Mouse (Mus musculus): ENCODE results near the gene 1500015O10Rik.

1500015O10Rik gene

DNA sequence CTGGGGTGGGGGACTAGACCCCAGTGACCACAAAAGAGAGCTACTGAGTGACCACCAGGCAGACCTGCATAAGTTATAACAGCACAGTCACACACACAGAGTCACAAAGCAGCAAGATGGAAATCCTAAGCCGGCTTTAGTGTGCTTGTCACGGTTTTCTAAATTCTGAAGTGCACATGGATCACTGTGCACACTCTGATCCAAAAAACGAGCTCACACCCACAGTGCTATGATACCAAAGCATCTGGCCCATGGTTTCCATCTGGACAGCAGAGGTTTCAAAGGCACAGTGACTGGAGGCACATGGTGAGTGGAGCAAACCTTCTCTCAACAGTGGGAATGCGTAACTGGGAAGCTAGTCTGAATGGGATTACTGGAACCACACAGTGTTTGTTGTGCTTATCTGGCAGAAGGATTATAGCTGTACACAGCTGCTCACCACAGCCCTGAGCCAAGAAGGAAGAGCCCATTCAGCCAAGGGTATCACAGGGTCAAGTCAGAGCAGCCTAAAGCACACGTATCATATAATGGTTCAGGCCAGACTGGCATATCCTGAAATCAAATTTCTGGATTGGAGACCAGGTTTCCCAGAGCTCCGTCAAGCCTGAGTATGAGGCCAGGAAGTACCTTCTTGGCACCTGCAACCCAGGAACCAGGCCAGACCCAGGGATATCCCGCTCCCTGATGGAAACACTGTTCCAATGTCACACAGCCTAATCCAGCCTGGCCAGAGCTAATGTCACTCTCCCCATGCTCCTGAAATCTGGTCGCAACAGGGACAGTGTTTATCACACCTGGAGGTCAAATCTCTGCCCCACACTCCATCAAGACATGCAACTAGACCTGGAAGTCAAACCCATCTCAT is 24.3 kb downstream of the 1500015O10Rik start:
- Histone ChIP-seq H3K36me3 (ENCODE audit: control insufficient read depth, insufficient read depth, low read length, poor library complexity, severe bottlenecking) (peaks cover 4% of the 10 kb centered on the region), H3K27me3 (ENCODE audit: control insufficient read depth, insufficient read depth, low read length, poor library complexity, severe bottlenecking) (no peaks in the 10 kb centered on the region)
- no peak for DNase-seq (ENCODE audit: low read depth, low spot score)

DNA sequence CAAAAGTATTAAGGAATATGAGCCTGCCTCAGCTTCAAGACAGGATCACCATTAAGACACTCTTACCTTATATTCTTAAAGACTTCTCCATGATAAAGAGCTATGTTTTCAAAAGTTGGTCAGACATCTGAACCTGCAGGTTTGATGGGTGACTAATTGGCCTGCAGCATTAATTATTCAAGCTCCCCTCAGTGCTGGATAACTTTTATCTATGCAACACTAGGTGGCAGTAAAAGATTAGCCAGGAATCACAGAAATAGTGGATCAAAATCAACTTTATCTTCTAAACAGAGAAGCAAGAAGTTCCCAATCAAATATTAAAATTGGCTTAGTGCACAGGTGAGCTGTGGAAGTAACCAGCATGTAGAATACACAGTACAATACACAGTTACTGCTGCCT is 29.7 kb downstream of the 1500015O10Rik start:
- DNase-seq (ENCODE audit: low read depth, low spot score): peak; percentile 48
- H3K36me3 ChIP-seq (ENCODE audit: control insufficient read depth, insufficient read depth, low read length, poor library complexity, severe bottlenecking): no peaks in the 10 kb centered on the region; the same call in 1 of the 2 replicates
- no peaks in the 10 kb centered on the region for H3K27me3 ChIP-seq (ENCODE audit: control insufficient read depth, insufficient read depth, low read length, poor library complexity, severe bottlenecking)

DNA sequence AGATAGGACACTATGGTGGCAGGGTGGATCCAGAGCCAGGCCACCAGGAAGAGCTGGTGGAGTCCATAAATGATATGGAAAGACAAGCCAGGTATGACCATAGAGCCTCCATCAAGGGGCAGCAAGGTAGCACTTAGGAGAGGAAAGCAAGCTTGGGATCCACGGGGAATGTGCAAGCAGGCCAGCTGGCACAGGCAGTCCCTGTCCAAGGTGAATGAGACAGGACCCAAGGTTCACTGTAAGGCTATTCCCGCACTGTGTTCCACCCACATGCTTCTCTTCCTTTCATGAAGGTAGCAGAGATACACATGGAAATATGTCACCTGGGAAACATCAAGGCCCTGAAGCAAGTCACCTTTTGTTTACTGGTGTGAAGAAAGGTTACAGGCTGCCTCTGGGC is 34.1 kb downstream of the 1500015O10Rik start:
- no peaks in the 10 kb centered on the region for H3K36me3 ChIP-seq (ENCODE audit: control insufficient read depth, insufficient read depth, low read length, poor library complexity, severe bottlenecking)
- no peaks in the 10 kb centered on the region for H3K27me3 ChIP-seq (ENCODE audit: control insufficient read depth, insufficient read depth, low read length, poor library complexity, severe bottlenecking)
- DNase-seq (ENCODE audit: low read depth, low spot score): no peak

DNA sequence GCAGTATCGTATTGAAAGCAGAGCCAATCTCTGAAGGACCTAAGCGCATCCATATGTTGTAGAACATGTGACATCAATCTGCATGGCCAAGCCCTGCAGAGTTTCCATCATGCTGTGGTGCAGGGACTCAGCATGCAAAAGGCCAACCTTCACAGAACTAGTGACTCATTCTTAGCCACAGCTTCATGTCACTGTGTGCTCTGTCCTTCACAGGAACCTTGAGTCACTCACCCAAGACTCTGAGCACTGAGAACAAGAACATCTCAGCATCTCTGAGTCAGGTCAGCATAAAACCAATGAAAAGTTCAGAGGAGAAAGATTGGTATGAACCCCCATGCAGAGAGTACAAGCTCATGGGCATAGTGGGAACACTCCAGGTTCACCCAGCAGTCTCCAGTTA is 35.9 kb downstream of the 1500015O10Rik start:
- no peak for DNase-seq (ENCODE audit: low read depth, low spot score)
- peaks cover 1% of the 10 kb centered on the region; the same call in 1 of the 2 replicates for H3K36me3 ChIP-seq (ENCODE audit: control insufficient read depth, insufficient read depth, low read length, poor library complexity, severe bottlenecking)
- no peaks in the 10 kb centered on the region for H3K27me3 ChIP-seq (ENCODE audit: control insufficient read depth, insufficient read depth, low read length, poor library complexity, severe bottlenecking)

DNA sequence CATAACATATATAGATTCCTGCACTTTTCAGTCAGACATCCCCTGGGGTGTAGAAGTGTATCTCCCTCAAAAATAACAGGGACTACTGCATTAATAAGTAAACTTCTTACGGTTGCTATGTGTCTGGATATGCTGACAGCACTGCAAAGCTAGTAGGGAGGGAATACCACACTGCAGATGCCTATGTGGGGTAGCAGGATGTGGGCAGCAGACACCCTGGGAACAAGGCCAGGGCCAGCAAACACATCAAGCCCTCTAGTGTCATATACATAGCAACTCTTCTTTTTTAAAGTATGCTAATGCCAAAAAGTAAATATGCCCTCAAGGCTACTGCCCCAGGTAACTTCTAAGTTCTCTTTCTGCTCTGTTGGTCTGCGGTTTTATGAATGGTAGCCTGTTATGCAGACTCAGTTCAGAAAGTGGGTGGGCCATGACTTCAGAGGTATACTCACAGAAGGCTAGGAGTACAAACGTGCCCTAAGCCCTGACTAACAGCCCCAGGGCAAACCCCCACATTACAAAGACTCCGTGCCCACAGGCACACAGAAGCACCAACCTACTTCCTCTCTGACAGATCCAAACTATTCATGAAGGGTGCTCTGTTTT is 38.1 kb downstream of the 1500015O10Rik start:
- H3K36me3 ChIP-seq (ENCODE audit: control insufficient read depth, insufficient read depth, low read length, poor library complexity, severe bottlenecking): peaks cover 7% of the 10 kb centered on the region; the same call in 1 of the 2 replicates
- no peak for DNase-seq (ENCODE audit: low read depth, low spot score)
- no peaks in the 10 kb centered on the region for H3K27me3 ChIP-seq (ENCODE audit: control insufficient read depth, insufficient read depth, low read length, poor library complexity, severe bottlenecking)

DNA sequence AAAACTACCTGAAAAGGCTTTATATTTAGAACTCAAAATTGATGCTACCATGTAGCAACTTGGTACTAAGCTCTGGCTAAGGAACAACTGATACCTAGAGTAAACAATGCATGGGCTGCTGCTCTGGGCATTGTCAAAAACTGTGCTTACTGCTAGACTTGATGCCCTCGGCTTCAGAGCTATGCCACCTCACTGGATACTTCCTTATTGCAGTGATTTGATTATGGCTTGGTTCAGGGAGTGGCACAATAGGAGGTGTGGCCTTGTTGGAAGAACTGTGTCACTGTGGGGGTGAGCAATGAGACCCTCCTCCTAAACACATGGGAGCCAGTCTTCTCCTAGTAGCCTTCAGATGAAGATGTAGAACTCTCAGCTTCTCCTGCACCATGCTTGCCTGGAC is 38.9 kb downstream of the 1500015O10Rik start:
- peaks cover 11% of the 10 kb centered on the region; the same call in 1 of the 2 replicates for H3K36me3 ChIP-seq (ENCODE audit: control insufficient read depth, insufficient read depth, low read length, poor library complexity, severe bottlenecking)
- no peaks in the 10 kb centered on the region for H3K27me3 ChIP-seq (ENCODE audit: control insufficient read depth, insufficient read depth, low read length, poor library complexity, severe bottlenecking)
- DNase-seq (ENCODE audit: low read depth, low spot score): no peak

DNA sequence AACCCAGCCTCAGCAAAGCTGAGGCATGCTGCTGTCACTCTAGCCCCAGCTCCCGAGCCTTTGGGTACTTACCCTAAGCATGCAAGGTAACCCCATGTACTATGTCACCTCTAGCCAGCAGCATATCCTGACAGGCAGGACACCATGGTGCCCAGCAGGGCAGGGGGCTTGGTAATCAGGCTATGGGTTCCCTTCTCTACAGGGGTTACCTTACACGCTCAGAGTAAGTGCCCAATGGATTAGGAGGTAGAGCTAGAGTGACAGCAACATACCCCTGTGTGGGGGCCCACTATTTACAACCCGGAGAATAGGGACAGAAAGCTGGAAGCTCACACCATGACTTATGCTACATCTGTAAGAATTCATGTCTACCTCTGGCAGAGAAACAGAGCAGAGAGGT is 39.6 kb downstream of the 1500015O10Rik start:
- no peak for DNase-seq (ENCODE audit: low read depth, low spot score)
- H3K27me3 ChIP-seq (ENCODE audit: control insufficient read depth, insufficient read depth, low read length, poor library complexity, severe bottlenecking): no peaks in the 10 kb centered on the region
- peaks cover 11% of the 10 kb centered on the region; the same call in 1 of the 2 replicates for H3K36me3 ChIP-seq (ENCODE audit: control insufficient read depth, insufficient read depth, low read length, poor library complexity, severe bottlenecking)

DNA sequence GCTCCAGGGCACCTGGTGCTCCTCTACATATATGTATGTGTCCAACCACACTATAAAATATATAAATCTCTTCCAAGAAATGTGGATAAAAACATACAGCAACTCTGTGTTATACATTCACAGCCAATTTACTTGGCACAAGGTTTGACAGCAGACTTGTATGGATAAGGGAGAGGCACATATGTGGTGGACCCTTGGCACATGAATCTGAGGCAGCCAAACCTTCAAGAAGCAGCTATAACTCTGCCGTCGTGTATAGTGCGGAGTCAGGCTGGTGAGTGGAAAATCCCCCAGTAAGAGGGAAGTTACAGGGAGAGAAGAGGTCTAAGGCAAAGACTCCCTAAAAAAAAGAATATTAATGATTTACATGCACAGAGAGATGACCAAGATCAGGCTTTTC is 42.3 kb downstream of the 1500015O10Rik start:
- Histone ChIP-seq H3K27me3 (ENCODE audit: control insufficient read depth, insufficient read depth, low read length, poor library complexity, severe bottlenecking) (no peaks in the 10 kb centered on the region), H3K36me3 (ENCODE audit: control insufficient read depth, insufficient read depth, low read length, poor library complexity, severe bottlenecking) (peaks cover 11% of the 10 kb centered on the region; the same call in 1 of the 2 replicates)
- no peak for DNase-seq (ENCODE audit: low read depth, low spot score)

DNA sequence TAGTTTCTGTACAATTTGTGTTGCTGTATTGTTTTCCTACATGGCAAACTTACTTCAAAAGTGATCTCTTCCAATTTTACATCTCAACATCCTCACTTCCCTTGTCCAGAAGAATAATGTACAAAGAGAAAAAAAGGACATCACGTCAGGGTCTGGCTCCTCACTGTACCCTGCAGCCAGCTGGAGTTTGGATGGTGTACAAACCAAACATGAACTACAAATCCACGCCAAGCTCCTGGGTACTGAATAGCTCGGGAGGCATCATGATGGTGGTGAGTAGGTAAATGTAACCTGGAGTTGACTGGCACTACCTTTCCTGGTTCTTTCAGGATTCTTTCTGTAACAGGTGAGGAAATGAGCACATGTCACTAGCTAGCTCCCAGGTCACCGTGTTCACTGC is 43.7 kb downstream of the 1500015O10Rik start:
- no peak for DNase-seq (ENCODE audit: low read depth, low spot score)
- peaks cover 11% of the 10 kb centered on the region; the same call in 1 of the 2 replicates for H3K36me3 ChIP-seq (ENCODE audit: control insufficient read depth, insufficient read depth, low read length, poor library complexity, severe bottlenecking)
- H3K27me3 ChIP-seq (ENCODE audit: control insufficient read depth, insufficient read depth, low read length, poor library complexity, severe bottlenecking): no peaks in the 10 kb centered on the region

DNA sequence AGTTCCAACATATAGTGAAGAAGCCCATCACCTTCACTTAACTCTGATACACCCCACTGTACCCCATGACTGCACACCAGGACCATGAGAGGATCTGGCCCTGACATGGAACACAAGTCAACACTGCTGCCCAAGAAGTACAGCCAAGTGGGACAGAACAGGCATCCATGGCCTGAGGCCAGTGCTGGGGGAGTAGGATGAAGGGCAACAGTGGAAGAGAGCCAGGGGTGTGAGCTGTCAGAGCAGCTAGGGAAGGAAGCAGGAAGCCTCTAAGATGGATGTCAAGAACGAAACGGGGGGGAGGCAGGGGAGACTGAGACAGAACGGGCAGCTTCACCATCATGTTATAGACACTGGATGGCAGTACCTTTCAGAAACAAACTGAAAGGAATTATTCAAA is 45.7 kb downstream of the 1500015O10Rik start:
- DNase-seq (ENCODE audit: low read depth, low spot score): no peak
- Histone ChIP-seq H3K36me3 (ENCODE audit: control insufficient read depth, insufficient read depth, low read length, poor library complexity, severe bottlenecking) (peaks cover 11% of the 10 kb centered on the region; the same call in 1 of the 2 replicates), H3K27me3 (ENCODE audit: control insufficient read depth, insufficient read depth, low read length, poor library complexity, severe bottlenecking) (no peaks in the 10 kb centered on the region)

DNA sequence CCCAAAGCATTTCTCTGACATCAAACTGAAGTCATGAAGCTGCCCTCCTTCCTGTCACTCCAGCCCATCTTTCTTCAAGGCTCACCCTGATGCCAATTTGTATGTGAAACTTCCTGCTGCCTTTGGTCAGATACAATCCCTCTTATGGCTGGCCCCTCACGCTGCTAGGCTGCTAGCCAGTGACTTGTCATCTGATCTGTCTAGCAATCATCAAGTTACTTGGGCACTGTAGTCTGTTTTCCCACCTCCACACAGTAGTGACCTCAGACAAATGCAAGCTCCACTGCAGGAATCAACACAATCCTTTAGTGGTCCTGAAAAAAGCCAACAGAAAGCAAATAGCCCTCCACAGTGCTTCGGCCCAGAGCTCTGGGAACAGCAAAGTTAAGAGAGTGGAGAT is 50.8 kb downstream of the 1500015O10Rik start:
- no peaks in the 10 kb centered on the region for H3K36me3 ChIP-seq (ENCODE audit: control insufficient read depth, insufficient read depth, low read length, poor library complexity, severe bottlenecking)
- H3K27me3 ChIP-seq (ENCODE audit: control insufficient read depth, insufficient read depth, low read length, poor library complexity, severe bottlenecking): no peaks in the 10 kb centered on the region
- no peak for DNase-seq (ENCODE audit: low read depth, low spot score)

DNA sequence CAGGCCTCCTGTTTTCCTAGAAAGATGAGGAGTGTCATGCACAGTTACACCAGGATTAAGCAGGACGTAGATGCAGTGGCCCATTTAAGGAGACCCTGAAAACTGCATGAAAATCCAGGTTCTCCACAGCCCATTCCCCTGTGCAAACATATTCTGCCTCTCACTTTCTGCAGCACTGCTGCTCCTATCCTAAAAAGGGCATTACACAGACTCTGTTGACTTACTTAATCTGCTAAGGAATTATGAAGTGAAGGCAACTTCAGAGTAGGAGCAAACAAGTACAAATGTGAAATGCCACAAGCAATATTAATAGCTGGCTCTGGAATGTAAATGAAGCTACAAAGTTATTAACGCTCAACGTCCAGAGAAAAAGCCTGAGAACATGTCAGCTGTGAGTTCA is 51.3 kb downstream of the 1500015O10Rik start:
- no peaks in the 10 kb centered on the region for H3K27me3 ChIP-seq (ENCODE audit: control insufficient read depth, insufficient read depth, low read length, poor library complexity, severe bottlenecking)
- no peaks in the 10 kb centered on the region for H3K36me3 ChIP-seq (ENCODE audit: control insufficient read depth, insufficient read depth, low read length, poor library complexity, severe bottlenecking)
- no peak for DNase-seq (ENCODE audit: low read depth, low spot score)

DNA sequence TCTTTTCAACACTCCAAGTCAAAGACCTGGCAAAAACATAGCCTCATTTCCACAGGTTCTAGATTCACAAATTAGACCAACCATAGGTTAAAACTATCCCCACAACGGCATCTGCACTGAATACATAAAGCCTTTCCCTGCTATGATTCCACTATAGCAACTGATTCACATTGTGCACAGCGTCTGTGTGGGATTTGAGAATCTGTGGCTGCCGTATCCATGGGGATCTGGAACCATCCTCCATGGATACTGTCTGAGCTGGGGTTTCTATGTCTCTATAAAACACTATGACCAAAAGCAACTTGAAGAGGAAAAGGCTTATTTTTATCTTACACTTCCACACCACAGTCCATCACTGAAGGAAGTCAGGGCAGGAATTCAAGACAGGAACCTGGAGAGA is 52.3 kb downstream of the 1500015O10Rik start:
- DNase-seq (ENCODE audit: low read depth, low spot score): no peak
- no peaks in the 10 kb centered on the region for H3K36me3 ChIP-seq (ENCODE audit: control insufficient read depth, insufficient read depth, low read length, poor library complexity, severe bottlenecking)

DNA sequence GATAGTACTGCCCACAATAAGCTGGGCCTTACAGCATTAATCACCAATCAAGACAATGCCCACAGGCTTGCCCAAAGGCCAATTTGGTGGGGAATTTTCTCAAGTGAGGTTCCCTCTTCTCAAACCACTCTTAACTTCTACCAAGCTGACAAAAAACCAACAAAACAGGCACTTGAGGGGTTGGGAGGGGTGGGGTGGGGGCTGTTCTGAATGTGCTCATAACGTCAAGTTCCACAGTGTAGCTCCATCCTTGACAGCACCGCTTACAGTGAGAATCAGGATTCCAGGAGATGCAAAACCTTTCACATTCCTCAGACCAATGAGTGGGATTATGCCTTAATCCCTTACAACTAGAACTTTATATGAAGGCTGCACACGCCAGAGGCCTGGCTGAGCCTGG is 52.8 kb downstream of the 1500015O10Rik start:
- H3K27me3 ChIP-seq (ENCODE audit: control insufficient read depth, insufficient read depth, low read length, poor library complexity, severe bottlenecking): no peaks in the 10 kb centered on the region
- no peak for DNase-seq (ENCODE audit: low read depth, low spot score)
- H3K36me3 ChIP-seq (ENCODE audit: control insufficient read depth, insufficient read depth, low read length, poor library complexity, severe bottlenecking): no peaks in the 10 kb centered on the region

More for the DNA sequence above, 52.3 kb downstream of the 1500015O10Rik start:
- no peaks in the 10 kb centered on the region for H3K27me3 ChIP-seq (ENCODE audit: control insufficient read depth, insufficient read depth, low read length, poor library complexity, severe bottlenecking)

DNA sequence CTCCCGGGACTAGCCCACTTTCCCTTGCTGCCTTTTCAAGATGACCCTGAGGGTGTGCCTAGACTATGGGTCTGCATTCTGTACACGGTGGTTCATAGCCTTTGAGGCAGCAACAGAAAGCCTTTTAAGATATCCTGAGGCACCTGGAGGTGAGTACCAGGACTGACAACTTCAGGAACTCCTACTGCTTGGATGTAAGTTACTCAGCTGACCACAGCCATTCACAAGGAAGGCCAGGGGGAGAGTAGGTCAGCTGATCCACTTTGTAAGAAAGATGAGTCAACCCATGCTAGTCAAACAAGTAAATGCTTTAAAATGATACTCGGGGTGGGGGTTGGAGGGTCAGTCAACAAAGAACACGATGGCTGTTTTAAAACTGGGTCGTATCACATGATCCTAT is 54.9 kb downstream of the 1500015O10Rik start:
- Histone ChIP-seq H3K27me3 (ENCODE audit: control insufficient read depth, insufficient read depth, low read length, poor library complexity, severe bottlenecking) (no peaks in the 10 kb centered on the region), H3K36me3 (ENCODE audit: control insufficient read depth, insufficient read depth, low read length, poor library complexity, severe bottlenecking) (no peaks in the 10 kb centered on the region)
- no peak for DNase-seq (ENCODE audit: low read depth, low spot score)
